Mouse (Mus musculus) thymus, adult 2 months (tissue): ENCODE measurements around the gene Ost4.

ENCODE experiments used
- CTCF ChIP-seq: fragments of 200-500 bp; IDR thresholded peaks from 2 replicates; pipeline ENCODE4 v1.5.1; 2012; ENCODE audit warnings: mild to moderate bottlenecking, control low read depth, low read length, moderate library complexity, borderline replicate concordance; ENCODE audit not compliant: control insufficient read depth, poor library complexity, insufficient read depth; ENCODE audit errors: extremely low read depth
- POLR2A ChIP-seq: fragments of 200-500 bp; IDR thresholded peaks from 2 replicates; pipeline ENCODE4 v1.6.1; 2012; ENCODE audit warnings: mild to moderate bottlenecking, low read length, control low read depth, moderate library complexity; ENCODE audit not compliant: control insufficient read depth, poor library complexity, insufficient read depth; ENCODE audit errors: extremely low read depth

GRCm38 (mm10) chr5:30950451-30950850, 42.9 kb upstream of the Ost4 start:
- TF ChIP-seq CTCF, result no peak
- no peak for TF ChIP-seq POLR2A
